Mouse (Mus musculus) CH12.LX (cell line): Measurements from ENCODE around the gene Trim69. TPM values are rescaled to one million over a fixed set of nuclear protein-coding genes. Genes with fewer than 3 reads are reported as not detected.

Source experiments
- DNase-seq: peaks from one replicate; pipeline ENCODE4 v3.0.0-alpha.2; 2013; ENCODE audit errors: extremely low read depth
- H3K27ac ChIP-seq: 2 replicates; pipeline ENCODE4 v1.5.1; 2012; ENCODE audit warnings: low read depth, mild to moderate bottlenecking, control low read depth, moderate library complexity; ENCODE audit not compliant: insufficient read depth
- H3K27me3 ChIP-seq: replicated peaks from 2 replicates; pipeline ENCODE3; 2012; ENCODE audit warnings: inconsistent platforms
- H3K36me3 ChIP-seq, 2 experiments: replicated peaks in 1 of 2; 2 replicates each; pipeline versions ENCODE3 to v1.6.1; 2012; ENCODE audit warnings: inconsistent platforms in 1 of 2, low read length in 1 of 2, mild to moderate bottlenecking in 1 of 2, mixed read lengths in 1 of 2, moderate library complexity in 1 of 2; ENCODE audit not compliant: control insufficient read depth in 1 of 2, insufficient read depth in 1 of 2
- H3K4me1 ChIP-seq, 2 experiments: 2 replicates each; pipeline ENCODE4 v1.6.1; 2012; ENCODE audit warnings: inconsistent platforms in 1 of 2, moderate library complexity in 1 of 2; ENCODE audit not compliant: insufficient read depth in 2 of 2, control insufficient read depth in 1 of 2
- H3K4me2 ChIP-seq: 2 replicates; pipeline ENCODE4 v1.6.1; 2012; ENCODE audit warnings: low read depth, mild to moderate bottlenecking, control low read depth; ENCODE audit not compliant: poor library complexity, insufficient read depth, severe bottlenecking
- H3K4me3 ChIP-seq, 3 experiments: fragments of 150-350 bp in 1 of 3; sonication (generic) in 1 of 3; replicated peaks in 1 of 3; 2 replicates each; pipeline versions ENCODE3 to v1.5.1; 2011 to 2012; ENCODE audit warnings: low read depth in 2 of 3, low read length in 2 of 3, mild to moderate bottlenecking in 2 of 3, moderate library complexity in 2 of 3, control low read depth in 1 of 3, improper control_type of control experiment in 1 of 3, inconsistent platforms in 1 of 3, mixed read lengths in 1 of 3; ENCODE audit not compliant: poor library complexity in 1 of 3
- H3K79me2 ChIP-seq: replicated peaks from 2 replicates; pipeline ENCODE4 v1.6.1; 2012; ENCODE audit warnings: mild to moderate bottlenecking, moderate library complexity; ENCODE audit not compliant: control insufficient read depth, poor library complexity, insufficient read depth, severe bottlenecking; ENCODE audit errors: extremely low read depth
- H3K9ac ChIP-seq: 2 replicates; pipeline ENCODE4 v1.6.1; 2012; ENCODE audit warnings: low read depth, mild to moderate bottlenecking, control low read depth, moderate library complexity; ENCODE audit not compliant: insufficient read depth
- H3K9me3 ChIP-seq: replicated peaks from 2 replicates; pipeline ENCODE3; 2012; ENCODE audit warnings: low read length, inconsistent platforms, mixed read lengths
- BHLHE40 ChIP-seq: IDR thresholded peaks from 2 replicates; pipeline ENCODE4 v1.6.1; 2011; ENCODE audit warnings: mild to moderate bottlenecking, low read depth, low read length, improper control_type of control experiment
- E2F4 ChIP-seq: IDR thresholded peaks from 2 replicates; pipeline ENCODE4 v1.6.1; 2011; ENCODE audit warnings: low read depth, low read length, improper control_type of control experiment; ENCODE audit not compliant: insufficient replicate concordance
- EP300 ChIP-seq: IDR thresholded peaks from 2 replicates; pipeline ENCODE4 v1.6.1; 2011; ENCODE audit warnings: low read length, improper control_type of control experiment
- ETS1 ChIP-seq: conservative IDR thresholded peaks from 2 replicates; pipeline ENCODE4 v1.6.1; 2012; ENCODE audit warnings: low read depth, mild to moderate bottlenecking, inconsistent platforms, low read length, improper control_type of control experiment, moderate library complexity
- HCFC1 ChIP-seq: IDR thresholded peaks from 2 replicates; pipeline ENCODE4 v1.6.1; 2012; ENCODE audit warnings: low read depth, mild to moderate bottlenecking, inconsistent platforms, low read length, improper control_type of control experiment
- JUN ChIP-seq: IDR thresholded peaks from 2 replicates; pipeline ENCODE4 v1.6.1; 2011; ENCODE audit warnings: low read depth, mild to moderate bottlenecking, low read length, improper control_type of control experiment, moderate library complexity; ENCODE audit not compliant: insufficient read depth
- KAT2A ChIP-seq: IDR thresholded peaks from 2 replicates; pipeline ENCODE4 v1.6.1; 2012; ENCODE audit warnings: low read length, improper control_type of control experiment, inconsistent platforms; ENCODE audit not compliant: insufficient replicate concordance
- MAFK ChIP-seq: IDR thresholded peaks from 2 replicates; pipeline ENCODE4 v1.6.1; 2011; ENCODE audit warnings: low read length, improper control_type of control experiment; ENCODE audit not compliant: insufficient replicate concordance
- MEF2A ChIP-seq: IDR thresholded peaks from 2 replicates; pipeline ENCODE4 v1.6.1; 2014; ENCODE audit warnings: low read depth, mild to moderate bottlenecking, inconsistent platforms, low read length, improper control_type of control experiment, borderline replicate concordance
- PAX5 ChIP-seq: IDR thresholded peaks from 2 replicates; pipeline ENCODE4 v1.6.1; 2012; ENCODE audit warnings: low read length, inconsistent platforms, mixed read lengths
- POLR2AphosphoS2 ChIP-seq: IDR thresholded peaks from 2 replicates; pipeline ENCODE4 v1.6.1; 2011; ENCODE audit warnings: low read depth, low read length, improper control_type of control experiment
- RCOR1 ChIP-seq: conservative IDR thresholded peaks from 2 replicates; pipeline ENCODE4 v1.6.1; 2012; ENCODE audit warnings: low read depth, mild to moderate bottlenecking, inconsistent platforms, low read length, improper control_type of control experiment
- SIN3A ChIP-seq: IDR thresholded peaks from 2 replicates; pipeline ENCODE4 v1.6.1; 2012; ENCODE audit warnings: low read length, improper control_type of control experiment, inconsistent platforms
- TBP ChIP-seq: conservative IDR thresholded peaks from 2 replicates; pipeline ENCODE4 v1.6.1; 2011; ENCODE audit warnings: low read depth, low read length, improper control_type of control experiment
- USF1 ChIP-seq: IDR thresholded peaks from 2 replicates; pipeline ENCODE4 v1.6.1; 2014; ENCODE audit warnings: low read depth, mild to moderate bottlenecking, inconsistent platforms, low read length, improper control_type of control experiment
- USF2 ChIP-seq: conservative IDR thresholded peaks from 2 replicates; pipeline ENCODE4 v1.6.1; 2011; ENCODE audit warnings: low read depth, low read length, improper control_type of control experiment
- ZC3H11A ChIP-seq: IDR thresholded peaks from 2 replicates; pipeline ENCODE4 v1.6.1; 2012; ENCODE audit warnings: low read depth, mild to moderate bottlenecking, inconsistent platforms, low read length, improper control_type of control experiment
- ZKSCAN1 ChIP-seq: IDR thresholded peaks from 2 replicates; pipeline ENCODE4 v1.6.1; 2012; ENCODE audit warnings: low read depth, inconsistent platforms, low read length, improper control_type of control experiment, borderline replicate concordance
- ZNF384 ChIP-seq: IDR thresholded peaks from 2 replicates; pipeline ENCODE4 v1.6.1; 2012; ENCODE audit warnings: low read depth, low read length, improper control_type of control experiment, inconsistent platforms
- dilution Hi-C: fragments of 300-500 bp; cut with MboI; formaldehyde crosslinking; loops from 2 replicates; pipeline ENCODE4 v1.14.3; 2020; ENCODE audit warnings: low sequenced_read_pairs; ENCODE audit not compliant: extremely low pct_unique_long_range_greater_than_20kb, extremely low pct_ligation_motif_present
- in situ Hi-C: fragments of 300-500 bp; cut with MboI; formaldehyde crosslinking; loops from 3 replicates; pipeline ENCODE4 v1.14.3; 2019; ENCODE audit warnings: low sequenced_read_pairs, low pct_ligation_motif_present, low pct_unique_long_range_greater_than_20kb, mixed read lengths
- polyA plus RNA-seq: library from polyadenylated mRNA; unstranded; fragments of >175 nt; gene quantifications from 2 replicates; pipeline ENCODE4 v1.2.1, GENCODE M21; 2012; ENCODE audit warnings: low read depth; ENCODE audit not compliant: insufficient read length
- total RNA-seq, 2 experiments: library from RNA; depleted of rRNA; stranded (reverse); fragments of 300-350 nt in 1 of 2; fragments of >200 nt in 1 of 2; gene quantifications; 2 replicates each; pipeline ENCODE4 v1.2.3; 2012 to 2014

Trim69 gene
- total and polyA plus RNA-seq, 3 experiments = 0.08 to 0.24 (median 0.13) TPM

DNA sequence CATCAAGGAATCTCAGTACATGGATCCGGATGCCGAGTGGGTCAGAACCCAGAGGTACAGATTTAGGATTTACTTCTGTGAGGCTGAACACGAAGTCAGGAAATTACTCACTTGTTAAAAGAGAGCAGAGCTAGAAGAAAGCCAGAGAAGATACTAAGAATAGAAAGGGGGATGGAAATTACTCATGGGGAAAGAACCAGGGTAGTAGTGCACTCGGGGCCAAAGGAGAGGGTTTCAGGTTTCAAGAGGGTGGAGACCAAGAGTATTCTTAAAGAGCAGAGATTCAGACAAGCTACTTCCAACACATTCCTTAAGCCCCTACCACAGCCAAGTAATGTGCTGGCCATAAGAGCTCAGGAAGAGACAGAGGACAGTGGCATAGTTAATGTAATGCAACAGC, 1.0 kb downstream of the Trim69 start (continued):
- TF ChIP-seq ZKSCAN1 = no peak
- no peak for TF ChIP-seq POLR2AphosphoS2
- TF ChIP-seq PAX5 = no peak
- TF ChIP-seq ZC3H11A = no peak
- TF ChIP-seq JUN = peak; percentile 84
- no peak for TF ChIP-seq E2F4
- peak; percentile 99 for TF ChIP-seq MEF2A
- TF ChIP-seq USF2 = no peak
- no peak for TF ChIP-seq USF1
- TF ChIP-seq ETS1 = peak; percentile 86
- peak; percentile 75 for TF ChIP-seq TBP
- no peak for TF ChIP-seq HCFC1

DNA sequence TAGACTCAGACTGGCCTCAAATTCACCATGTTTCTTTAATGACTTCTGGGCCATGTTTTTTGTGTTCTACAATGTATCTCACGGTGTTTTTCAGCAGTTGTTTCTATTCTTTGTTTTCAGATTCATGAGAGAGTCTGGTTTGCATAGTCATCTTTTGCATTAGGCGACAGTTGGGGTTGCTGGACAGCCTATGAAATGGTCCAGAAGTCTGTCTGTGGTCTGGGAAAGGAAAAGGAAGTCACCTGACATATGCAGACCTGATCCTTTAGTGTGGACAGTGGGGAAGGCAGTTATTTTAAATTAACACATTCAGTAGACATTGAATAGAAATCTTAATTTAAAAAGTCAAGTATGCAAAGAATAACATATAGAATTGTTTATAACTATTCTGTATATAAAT, 2.0 kb downstream of the Trim69 start:
- Histone ChIP-seq H3K4me3 (no peak overlapping the region), H3K79me2 (no peaks in the 10 kb centered on the region), H3K9me3 (no peaks in the 10 kb centered on the region), H3K27ac (peak overlapping the region; percentile 45; the same call in 1 of the 2 replicates), H3K4me1 (peaks cover 11 to 69% of the 10 kb centered on the region in 2 experiments), H3K36me3 (peaks cover 0 to 4% of the 10 kb centered on the region in 2 experiments), H3K9ac (no peak overlapping the region), H3K27me3 (no peaks in the 10 kb centered on the region), H3K4me2 (peak overlapping the region; percentile 14; the same call in 1 of the 2 replicates)
- in situ Hi-C loops (loop anchor here (5.0 kb wide), 1 partner anchor 45 kb away; the partner anchor contains the start of gene Spg11), dilution Hi-C loops (no loop called here)
- peak; percentile 21; the same call in 1 of the 2 replicates for TF ChIP-seq EP300
- no peak for TF ChIP-seq KAT2A
- TF ChIP-seq USF2 = no peak
- TF ChIP-seq ZNF384 = no peak
- 0 out of 2 replicates have a peak, but pooled peaks have one; percentile 15 for TF ChIP-seq RCOR1
- peak; percentile 92 for TF ChIP-seq BHLHE40
- TF ChIP-seq MAFK = 0 out of 2 replicates have a peak, but pooled peaks have one; percentile 37
- 0 out of 2 replicates have a peak, but pooled peaks have one; percentile 51 for TF ChIP-seq SIN3A
- DNase-seq = no peak
